Mouse (Mus musculus) mouse embryonic stem cell (cell line): Measurements from ENCODE around the gene Aebp2.
"Not testable (repeated sequence)": the region's sequence is repeated elsewhere in the genome, so short reads cannot be mapped to it uniquely, and the experiment has no call there.

Experiments
- in situ Hi-C, 2 experiments: fragments of 300-500 bp; cut with MboI; formaldehyde crosslinking; loops; 1 replicate in 1 of 2; 3 replicates in 1 of 2; pipeline ENCODE4 v1.14.3; 2019 to 2020; ENCODE audit warnings: low sequenced_read_pairs in 2 of 2, low pct_unique_long_range_greater_than_20kb in 1 of 2, mixed read lengths in 1 of 2; ENCODE audit not compliant: unreplicated experiment in 1 of 2

Aebp2 gene

GRCm38 (mm10) chr6:140603228-140603944 is 19.1 kb upstream of the Aebp2 start:
- in situ Hi-C loops, result no loop called here

GRCm38 (mm10) chr6:140605173-140605572 is 17.3 kb upstream of the Aebp2 start:
- in situ Hi-C loops, result not testable (repeated sequence)

- in situ Hi-C loops, result no loop called here
Observed at GRCm38 (mm10) chr6:140605732-140606131, 16.7 kb upstream of the Aebp2 start.

GRCm38 (mm10) chr6:140606534-140606933 is 15.9 kb upstream of the Aebp2 start:
- in situ Hi-C loops, result no loop called here

GRCm38 (mm10) chr6:140608666-140609065 is 13.8 kb upstream of the Aebp2 start:
- in situ Hi-C loops, result no loop called here

- in situ Hi-C loops, result no loop called here
Observed at GRCm38 (mm10) chr6:140609533-140609932, 12.9 kb upstream of the Aebp2 start.

GRCm38 (mm10) chr6:140610117-140610516 is 12.3 kb upstream of the Aebp2 start:
- in situ Hi-C loops, result no loop called here

- in situ Hi-C loops, result no loop called here
Observed at GRCm38 (mm10) chr6:140611282-140611681, 11.2 kb upstream of the Aebp2 start.

- in situ Hi-C loops, result no loop called here
Observed at GRCm38 (mm10) chr6:140611893-140612473, 10.5 kb upstream of the Aebp2 start.

GRCm38 (mm10) chr6:140613822-140614221 is 8.6 kb upstream of the Aebp2 start:
- in situ Hi-C loops, result no loop called here

- in situ Hi-C loops, result no loop called here
Observed at GRCm38 (mm10) chr6:140614711-140615110, 7.8 kb upstream of the Aebp2 start.

- in situ Hi-C loops, result no loop called here
Observed at GRCm38 (mm10) chr6:140620531-140621349, 1.7 kb upstream of the Aebp2 start.

- in situ Hi-C loops, result no loop called here
Observed at GRCm38 (mm10) chr6:140621622-140622021, 841 bp upstream of the Aebp2 start.

- in situ Hi-C loops, result no loop called here
Observed at GRCm38 (mm10) chr6:140623226-140624095, 998 bp downstream of the Aebp2 start.

- in situ Hi-C loops, result no loop called here
Observed at GRCm38 (mm10) chr6:140624096-140625051, 1.9 kb downstream of the Aebp2 start.

GRCm38 (mm10) chr6:140629176-140629859 is 6.9 kb downstream of the Aebp2 start:
- in situ Hi-C loops, result no loop called here

- in situ Hi-C loops, result no loop called here
Observed at GRCm38 (mm10) chr6:140630306-140630705, 7.8 kb downstream of the Aebp2 start.
